Mouse (Mus musculus) layer of hippocampus, postnatal 10 days (tissue): ENCODE results near the gene Ntn4. TPM values are rescaled to one million over a fixed set of nuclear protein-coding genes. Genes with fewer than 3 reads are reported as not detected.

Source experiments
- DNase-seq, 2 experiments: peaks; one replicate each; pipeline ENCODE4 v3.0.0; 2021; ENCODE audit warnings: low spot score in 2 of 2
- total RNA-seq, 2 experiments: library from RNA; stranded (reverse); gene quantifications; 2 replicates each; pipeline ENCODE4 v1.2.3; 2021

The Ntn4 gene
- total RNA-seq, 2 experiments from 2014 or later: 6.0 to 6.2 TPM

DNA sequence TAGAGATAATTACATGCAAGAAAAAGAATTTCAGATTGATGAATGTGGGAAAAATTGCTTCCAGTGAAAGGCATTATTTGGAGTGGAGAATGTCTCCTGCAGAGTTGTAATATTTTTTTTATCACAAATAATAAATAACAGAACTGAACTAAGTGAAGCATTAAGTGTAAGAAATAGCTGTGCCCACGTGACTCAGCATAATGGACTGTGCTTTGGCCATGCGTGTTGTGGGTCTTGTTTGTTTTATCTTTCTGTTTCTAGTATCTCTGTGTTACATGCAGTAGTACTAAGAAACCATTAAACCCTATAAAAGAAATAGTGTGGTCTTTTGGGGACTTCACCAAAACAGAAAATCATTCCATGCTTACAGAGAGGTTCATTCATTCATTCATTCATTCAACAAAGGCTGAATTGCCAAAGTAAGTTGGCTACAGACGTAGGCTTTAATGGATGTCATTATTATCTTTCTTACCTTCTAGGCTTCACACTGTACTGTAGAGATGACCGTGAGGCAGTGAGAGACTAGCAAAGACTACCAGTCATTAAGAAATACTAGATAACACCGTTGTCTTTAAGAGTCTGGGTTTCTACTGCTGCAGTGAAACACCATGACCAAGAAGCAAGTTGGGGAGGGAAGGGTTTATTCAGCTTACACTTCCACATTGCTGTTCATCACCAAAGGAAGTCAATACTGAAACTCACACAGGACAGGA, 81.3 kb downstream of the Ntn4 start:
- no peak for DNase-seq

DNA sequence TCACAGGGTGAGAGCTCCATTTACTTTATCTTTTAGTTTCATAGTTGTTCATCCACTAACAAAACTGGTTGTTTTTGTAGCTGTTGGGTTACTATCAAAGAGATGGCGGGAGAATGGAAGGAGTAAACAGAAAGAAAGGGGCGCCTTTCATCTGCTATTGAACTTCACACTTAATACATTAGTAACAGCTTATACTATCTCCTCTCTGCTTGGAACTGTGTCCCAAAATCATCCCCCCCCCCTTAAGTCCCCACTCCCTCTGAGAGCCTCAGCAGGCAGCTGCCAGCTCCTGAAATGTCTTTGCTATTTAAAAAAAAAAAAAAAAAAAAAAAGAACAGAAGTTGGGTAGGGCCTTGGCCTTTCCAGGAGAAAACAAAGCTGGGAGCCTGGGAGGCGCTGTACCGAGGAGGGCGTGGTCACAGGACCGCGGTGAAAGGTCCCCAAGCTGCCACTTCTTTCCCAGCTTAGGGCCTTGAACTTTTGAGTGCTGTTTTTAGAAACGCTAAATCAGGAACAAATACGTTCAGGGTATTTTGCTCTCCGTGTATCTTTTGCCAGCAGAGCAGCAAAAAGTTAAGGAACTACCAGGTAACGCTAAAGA, 83.6 kb downstream of the Ntn4 start:
- no peak for DNase-seq

DNA sequence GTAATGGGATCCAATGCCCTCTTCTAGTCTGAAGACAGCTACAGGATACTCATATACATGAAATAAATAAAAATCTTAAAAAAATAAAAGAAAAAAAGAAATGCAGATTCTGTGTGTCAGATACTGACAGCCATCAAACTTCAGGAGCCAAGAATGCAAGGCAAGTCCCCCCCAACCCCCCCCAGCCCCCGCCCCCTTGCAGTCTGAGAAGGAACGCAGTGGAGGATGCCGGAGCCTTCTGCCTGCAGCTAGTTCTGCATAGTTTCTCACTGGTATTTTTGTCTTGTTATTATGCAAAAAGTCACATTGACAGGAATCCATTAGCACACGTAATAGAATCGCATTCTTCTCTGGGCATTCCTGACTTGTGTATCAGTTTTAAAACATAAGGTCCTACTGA, 87.7 kb downstream of the Ntn4 start:
- no peak for DNase-seq

DNA sequence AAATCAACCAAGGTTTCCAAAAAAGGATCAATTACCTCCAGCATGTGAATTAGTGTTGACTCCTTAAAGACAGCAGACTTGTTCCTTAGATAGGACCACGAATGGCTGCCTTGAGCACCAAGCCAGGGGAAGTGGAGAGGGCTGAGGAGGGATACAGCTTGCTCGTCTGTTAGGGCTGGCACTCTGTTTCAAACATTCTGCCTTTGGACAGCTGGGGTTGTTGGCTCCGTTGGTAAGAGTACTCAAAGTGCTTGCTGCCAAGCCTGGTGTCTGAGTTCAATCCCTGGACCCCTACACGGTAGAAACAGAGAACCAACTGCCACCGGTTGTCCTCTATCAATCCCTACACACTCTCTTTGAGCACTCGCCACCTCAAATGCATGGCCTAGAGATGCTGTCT, 90.0 kb downstream of the Ntn4 start:
- peak; percentile 31 to 32 for DNase-seq

DNA sequence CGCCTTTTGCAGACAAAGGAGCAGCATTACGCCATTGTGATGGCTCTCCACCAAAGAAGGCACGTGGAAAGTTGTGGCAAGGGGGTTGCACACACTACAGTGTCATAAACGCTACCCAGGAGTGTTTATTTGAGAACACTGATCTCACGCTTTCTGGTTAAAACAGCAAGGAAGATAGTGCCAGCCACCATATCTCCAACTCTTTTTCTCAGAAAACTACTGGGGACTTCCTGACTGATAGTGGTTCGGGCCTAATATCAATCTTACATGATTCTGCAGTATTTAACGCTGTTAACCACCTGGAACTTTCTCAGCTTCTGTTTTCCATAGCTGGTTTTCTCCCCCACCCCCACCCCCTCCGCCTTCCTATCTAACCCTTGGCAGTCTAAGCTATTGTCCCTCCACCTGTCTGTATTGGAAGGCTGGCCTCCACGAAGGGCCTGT, 90.8 kb downstream of the Ntn4 start:
- no peak for DNase-seq

DNA sequence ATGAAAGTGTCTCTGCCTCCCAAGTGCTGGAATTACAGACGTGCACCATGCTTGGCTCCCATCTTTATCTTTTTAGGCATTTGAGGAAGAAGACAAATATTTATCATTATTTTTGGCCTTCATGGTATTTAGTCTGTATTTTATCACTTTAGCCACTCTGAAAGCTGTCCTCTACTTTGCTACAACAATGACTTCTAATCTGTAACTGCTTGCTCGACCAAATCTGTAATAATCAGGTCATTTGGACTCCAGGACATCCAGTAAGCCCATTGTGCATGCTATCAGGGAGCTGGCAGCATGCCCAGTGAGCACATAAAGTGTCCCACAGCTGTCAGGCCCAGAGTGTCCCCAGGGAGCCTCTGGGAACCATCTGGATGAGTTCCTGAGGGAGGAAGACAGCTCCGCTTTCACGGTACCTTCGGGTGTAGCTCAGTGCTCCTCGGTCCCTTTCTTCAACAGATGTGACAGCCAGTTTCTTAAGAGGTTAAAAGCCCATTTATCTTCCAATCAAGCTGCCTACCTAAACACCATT, 95.7 kb downstream of the Ntn4 start:
- peak; percentile 16 to 35 for DNase-seq

DNA sequence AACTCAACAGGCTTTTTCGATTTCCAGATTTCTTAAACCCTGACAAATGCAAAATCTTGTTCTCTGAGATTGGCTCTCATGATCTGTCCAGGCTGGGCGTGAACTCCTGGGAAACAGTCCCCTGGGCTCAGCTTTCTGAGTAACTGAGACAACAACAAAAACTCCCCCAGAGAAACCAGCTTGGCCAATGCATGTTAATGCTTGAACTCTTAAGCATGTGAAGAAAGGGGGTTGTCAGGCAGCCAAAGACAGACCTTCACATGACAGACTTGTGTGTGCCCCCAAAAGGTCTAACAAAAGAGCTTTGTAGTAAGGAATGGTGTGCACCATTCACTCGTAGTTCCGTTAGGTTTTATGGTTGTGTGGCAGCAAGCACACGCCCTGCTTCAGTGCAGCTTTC, 96.6 kb downstream of the Ntn4 start:
- DNase-seq: no peak

DNA sequence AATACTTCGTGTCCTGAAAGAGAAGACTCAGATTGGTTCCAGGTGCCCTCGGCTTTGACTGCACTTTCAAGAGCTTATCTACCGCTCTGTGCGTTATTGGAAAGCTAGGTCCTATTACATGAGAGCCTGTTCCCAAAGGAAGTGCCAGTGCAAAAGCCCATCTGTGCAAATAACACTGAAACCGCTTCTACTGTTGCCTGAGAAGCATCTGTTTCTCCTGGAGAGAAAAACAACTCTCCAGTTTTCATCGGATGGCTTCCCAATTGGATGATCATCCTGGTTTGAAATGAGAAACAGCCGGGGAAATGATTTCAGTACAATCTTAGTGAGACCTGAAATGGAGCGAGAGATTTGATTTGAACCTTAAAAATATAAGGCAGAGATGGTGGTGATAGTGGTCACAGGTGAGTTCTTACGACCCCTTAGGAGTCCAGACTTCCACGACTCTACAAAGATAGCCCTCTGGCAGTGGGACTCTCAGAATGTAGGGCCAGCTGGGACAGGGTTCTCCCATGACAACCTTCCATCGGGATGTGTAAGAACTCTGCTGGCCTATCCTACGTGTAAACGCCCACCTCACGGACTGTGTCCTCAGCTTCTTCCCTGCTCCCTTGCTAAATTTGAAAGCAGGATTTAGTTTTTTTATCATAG, 101.1 kb downstream of the Ntn4 start:
- DNase-seq: peak in 1 of 2 experiments; percentile 20

DNA sequence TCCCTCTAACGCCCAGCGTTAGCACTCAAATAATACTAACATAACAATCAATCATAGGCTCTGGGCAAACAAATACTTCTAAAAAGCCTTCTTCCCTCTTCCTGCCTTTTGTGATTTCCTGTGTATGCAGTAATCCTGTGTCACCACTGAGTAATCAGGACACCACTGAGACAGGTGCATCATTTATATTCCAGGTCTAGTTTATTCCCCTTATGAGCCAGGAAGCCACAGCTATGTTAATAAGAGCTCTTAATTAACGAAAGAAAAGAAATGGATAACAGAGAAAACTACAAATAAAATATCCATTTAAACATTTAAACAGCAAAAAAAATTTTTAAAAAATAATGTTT, 101.6 kb downstream of the Ntn4 start:
- DNase-seq: no peak

DNA sequence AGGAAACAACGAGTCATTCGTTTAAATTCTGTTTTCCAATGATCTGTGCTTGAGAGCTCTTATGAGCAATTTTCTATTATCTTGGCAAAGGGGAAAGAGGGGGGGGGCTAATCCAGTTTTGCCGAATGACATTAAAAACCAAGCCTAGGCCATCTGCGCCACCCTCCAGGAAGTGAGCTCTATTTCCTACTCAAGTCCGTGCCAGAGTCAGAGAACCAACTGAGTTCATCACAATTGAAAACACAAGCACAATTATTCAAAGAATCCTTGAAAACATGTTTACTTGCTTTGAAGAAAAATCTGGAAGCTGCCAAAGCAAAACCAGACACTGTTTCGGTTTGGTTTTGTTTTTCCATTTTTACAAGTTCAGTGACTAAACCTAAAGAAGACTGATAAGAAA, 102.1 kb downstream of the Ntn4 start:
- DNase-seq: no peak

DNA sequence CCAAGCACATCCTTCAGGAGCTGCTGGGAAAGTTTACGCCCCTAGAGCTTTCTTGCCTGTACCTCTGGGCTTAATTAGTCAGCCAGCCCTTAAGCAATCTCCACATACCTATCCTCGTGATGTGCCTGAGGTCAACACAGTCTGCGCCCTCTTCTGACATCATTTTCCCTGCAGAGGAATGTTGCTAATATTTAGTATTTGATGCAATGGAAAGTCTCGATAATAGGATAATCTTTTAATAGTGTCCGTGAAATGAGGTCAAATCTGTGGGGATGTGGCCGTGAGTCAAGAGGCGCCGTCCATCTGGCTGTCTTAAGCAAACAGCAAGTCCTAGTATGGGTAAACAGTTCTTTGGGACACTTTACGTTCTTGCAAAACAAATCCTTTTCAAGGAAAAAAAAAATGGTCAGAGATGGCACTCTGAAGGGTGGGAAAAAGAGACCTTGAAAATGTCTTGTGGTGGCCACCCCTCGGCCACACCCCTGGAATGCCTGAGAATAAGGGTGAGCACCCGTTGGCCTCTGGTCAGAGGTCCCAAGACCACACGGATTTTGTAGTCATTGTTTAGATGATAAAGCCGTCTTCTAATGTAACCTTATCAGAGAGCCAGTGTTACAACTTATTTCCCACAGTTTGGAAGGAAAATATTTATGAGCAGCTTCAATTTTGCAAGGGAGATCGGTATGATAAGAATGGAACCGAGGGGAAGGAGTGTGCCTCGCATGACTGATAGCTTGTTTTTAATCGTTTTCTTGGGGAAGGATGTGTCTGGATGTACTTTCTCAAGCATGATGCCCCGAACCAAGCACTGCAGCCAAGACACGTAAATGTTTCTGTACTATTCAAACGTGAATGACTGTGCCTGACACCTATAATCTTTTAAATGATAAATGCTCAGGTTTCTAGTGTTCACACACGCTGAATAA, 109.0 kb downstream of the Ntn4 start:
- no peak for DNase-seq

DNA sequence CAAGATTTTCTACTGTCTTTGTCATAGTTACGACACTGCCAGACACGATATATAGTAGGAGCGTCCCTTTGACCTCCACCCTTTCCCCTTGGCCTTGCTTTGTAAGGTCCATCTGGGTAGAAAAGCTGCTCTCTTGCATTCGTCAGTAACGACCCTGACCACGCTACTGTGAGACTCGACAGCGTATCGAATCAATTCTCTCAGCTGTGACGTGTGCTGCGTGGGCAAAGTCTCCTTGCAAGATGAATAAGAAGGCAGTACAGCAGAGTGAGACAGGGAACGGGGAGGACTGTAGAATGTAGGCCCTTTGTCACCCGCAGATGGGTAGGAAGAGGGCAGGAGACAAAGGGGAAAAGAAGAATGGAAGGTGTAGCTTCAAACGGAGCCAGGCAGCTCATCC, 110.8 kb downstream of the Ntn4 start:
- DNase-seq: no peak

DNA sequence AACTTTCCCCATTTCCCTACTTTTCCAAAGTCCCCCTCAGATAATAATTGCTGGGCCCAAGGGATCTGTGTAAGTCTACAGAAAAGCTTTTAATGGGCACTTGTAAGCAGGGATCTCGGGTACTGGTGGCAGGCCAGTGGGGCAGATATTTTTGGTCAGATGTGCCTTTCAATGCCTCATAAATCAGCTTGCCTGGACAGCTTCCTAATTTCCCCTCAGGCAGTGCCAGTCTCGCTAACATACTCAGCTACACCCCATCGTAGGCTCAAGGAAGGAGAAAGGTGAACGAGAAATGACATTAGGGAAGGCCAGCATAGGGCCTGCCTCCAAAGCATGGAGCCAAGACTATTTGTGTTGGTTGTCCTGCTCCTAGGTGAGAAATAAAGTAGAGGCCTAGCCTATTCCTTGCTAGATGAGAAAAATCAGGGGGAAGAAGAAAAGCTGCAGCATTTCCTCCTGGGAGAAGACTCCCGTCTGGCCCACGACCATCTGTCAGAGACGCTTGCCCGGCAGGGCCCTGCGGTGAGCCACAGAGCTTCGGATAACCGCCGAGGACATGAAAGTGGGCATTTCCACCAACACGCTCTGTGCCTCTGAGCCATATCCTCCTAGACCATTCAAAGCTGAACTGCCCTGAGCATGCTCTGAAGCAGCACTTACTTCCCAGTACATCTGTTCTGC, 113.4 kb downstream of the Ntn4 start:
- no peak for DNase-seq

DNA sequence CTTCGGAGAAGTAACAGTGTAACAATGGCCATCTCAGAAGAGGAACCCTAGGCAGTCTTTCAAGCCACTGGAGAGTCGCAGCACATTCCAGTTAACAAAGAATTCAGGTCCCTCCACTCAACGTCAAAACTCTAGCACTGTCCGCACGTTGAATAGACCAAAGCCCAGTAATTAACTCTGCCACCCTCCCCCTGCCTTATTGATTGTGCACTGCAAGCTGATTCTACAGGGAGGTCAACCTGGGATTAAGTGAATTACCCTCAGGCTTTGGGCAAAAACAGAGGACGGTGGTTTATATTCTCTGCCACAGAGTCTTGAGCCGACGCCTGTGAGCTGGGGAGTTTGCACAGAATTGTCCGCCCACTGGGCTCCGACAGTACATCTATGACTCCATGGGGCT, 115.7 kb downstream of the Ntn4 start:
- no peak for DNase-seq

DNA sequence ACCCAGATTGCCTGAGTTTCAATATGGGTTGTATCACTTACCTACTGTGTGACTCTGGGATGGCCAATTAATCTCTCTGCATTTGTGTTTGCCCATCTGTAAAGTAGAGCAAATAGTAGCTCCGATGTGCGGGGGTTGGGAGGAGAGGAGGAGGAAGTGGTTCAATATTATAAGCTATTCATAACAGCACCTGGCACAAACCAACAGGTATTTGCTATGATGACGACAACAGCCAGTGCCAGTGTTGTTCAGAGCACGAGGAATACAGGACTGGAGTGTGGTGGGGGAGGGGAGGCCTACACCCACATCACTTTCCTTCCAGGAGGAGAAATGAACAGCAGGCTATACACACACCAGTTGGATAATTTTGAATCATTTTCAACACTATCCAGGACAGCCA, 119.2 kb downstream of the Ntn4 start:
- peak in 1 of 2 experiments; percentile 30 for DNase-seq

DNA sequence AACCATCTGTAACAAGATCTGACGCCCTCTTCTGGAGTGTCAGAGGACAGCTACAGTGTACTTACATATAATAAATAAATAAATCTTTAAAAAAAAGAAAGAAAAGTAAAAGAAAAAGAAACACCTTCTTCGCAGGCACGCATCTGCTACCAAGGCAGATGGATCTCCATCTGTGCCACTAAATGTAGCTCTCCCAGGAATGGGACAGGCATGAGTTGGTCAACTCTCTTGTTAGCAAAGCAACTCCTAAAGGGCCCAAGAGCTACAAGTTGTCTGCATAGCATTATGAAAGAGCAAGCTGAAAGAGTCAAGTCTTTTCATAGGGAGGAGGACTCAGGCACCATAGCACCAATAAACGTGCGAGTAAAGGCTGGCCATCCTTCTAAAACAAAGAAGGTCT, 119.9 kb downstream of the Ntn4 start:
- no peak for DNase-seq

DNA sequence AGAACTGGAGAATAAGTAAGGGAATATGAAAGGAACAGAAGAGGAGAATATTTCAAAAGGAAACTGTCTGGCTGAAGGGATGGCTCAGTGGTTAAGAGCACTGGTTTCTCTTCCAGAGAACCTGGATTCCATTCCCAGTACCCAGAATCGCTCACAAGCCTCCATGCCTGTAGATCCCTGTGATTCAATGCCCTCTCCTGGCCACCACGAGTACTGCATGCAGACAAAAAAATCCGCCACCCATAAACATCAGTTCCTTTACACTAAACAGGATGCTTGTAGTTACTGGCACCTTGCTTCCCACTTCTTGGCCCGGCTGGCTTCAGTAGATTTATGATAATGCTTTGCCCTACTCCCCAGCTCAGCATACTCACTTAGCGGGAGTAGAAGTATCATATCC, 122.6 kb downstream of the Ntn4 start:
- peak in 1 of 2 experiments; percentile 22 for DNase-seq

DNA sequence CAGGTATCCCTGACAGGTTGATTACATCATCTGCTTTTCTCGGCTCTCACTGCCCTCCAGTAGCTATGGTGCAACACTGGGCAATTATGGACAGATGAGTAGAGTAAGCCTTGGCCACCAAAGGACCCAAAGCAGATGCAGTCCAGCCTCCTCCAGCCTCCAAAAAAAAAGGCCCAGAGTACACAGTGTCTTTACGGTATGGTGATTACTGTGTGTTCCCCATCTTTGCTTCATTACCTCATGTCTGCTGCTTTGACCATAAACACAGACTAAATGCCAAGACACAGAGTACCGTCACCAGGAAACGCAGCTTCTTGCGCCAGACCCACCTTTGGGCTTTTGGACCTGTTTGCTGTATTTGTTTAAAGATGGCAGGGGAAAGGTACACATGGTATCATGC, 125.7 kb downstream of the Ntn4 start:
- DNase-seq: no peak

DNA sequence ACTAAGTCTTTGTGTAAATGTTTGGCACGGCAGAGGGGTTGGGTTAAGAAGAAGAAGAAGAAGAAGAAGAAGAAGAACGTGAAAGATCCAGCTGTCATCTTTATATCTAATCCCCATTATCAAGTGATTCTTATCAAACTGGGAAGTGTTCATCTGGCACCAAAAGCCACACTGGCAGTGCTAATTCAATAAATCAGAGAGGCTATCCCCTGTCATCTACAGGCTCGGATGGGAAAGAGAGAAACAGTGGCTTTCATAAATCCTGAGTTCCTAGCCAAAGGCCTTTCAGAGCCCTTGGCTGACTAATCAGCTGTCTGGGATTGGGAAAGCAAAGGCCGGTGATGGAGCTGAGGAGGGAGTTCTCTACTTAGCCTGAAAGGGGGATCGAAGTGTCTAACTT, 126.8 kb downstream of the Ntn4 start:
- DNase-seq: no peak

DNA sequence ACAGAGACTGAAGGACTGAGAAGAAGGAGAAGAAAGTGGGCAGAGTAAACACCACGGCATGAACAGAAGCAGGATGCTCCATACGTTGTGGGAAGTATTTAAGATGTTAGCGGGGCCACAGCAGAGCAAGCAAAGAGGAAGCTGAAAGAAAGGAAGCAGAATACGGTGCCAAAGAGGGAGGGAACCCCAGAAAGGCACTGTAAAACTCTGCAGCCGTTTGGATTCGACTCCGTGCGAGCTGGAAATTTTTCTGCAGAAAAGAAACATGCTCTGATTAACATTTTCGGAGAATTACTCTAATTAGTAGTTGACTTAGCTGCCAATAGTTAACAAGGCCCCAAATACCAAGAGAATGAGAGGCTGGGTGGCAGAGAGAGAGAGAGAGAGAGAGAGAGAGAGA, 127.7 kb downstream of the Ntn4 start:
- peak in 1 of 2 experiments; percentile 41 for DNase-seq
